ENCODE assay signal across 1 mouse cellular context in genomic region chr4:155846871-155847578, GRCm38 (mm10).
TF ChIP-seq lines count a peak whose summit lies in the region.

TSS of gene Dvl1 (plus strand) at chr4:155847402.

TF ChIP-seq in CH12.LX, 34 proteins besides CTCF, POLR2A, EP300 and RAD21 (continued from another document):
- TF ChIP-seq ELF1 (IDR thresholded peaks at IDR 0.05; ENCODE audit: low read depth, low read length) (peak; percentile 46; the same call in 1 of the 2 replicates), CHD1 (IDR thresholded peaks at IDR 0.05; ENCODE audit: low read depth, low read length) (no peak), JUN (IDR thresholded peaks at IDR 0.05; ENCODE audit: insufficient read depth, low read depth, low read length) (0 out of 2 replicates have a peak, but pooled peaks have one; percentile 17), NELFE (IDR thresholded peaks at IDR 0.05; ENCODE audit: low read depth, low read length) (peak; percentile 59; the same call in 1 of the 2 replicates), IRF4 (IDR thresholded peaks at IDR 0.05; ENCODE audit: low read depth, low read length) (0 out of 2 replicates have a peak, but pooled peaks have one; percentile 28), BHLHE40 (IDR thresholded peaks at IDR 0.05; ENCODE audit: low read depth, low read length) (0 out of 2 replicates have a peak, but pooled peaks have one; percentile 25)
